Mouse (Mus musculus) MEL (cell line): Measurements from ENCODE around the gene Spef2.

Experiments
- CTCF ChIP-seq, 3 experiments: IDR thresholded peaks in 2 of 3; conservative IDR thresholded peaks in 1 of 3; 2 replicates each; pipeline ENCODE4 v1.5.1; 2011 to 2012; ENCODE audit warnings: low read length in 3 of 3, low read depth in 2 of 3, mild to moderate bottlenecking in 2 of 3, improper control_type of control experiment in 1 of 3, inconsistent platforms in 1 of 3, mixed read lengths in 1 of 3, moderate library complexity in 1 of 3; ENCODE audit not compliant: control insufficient read depth in 1 of 3, insufficient read depth in 1 of 3, poor library complexity in 1 of 3, severe bottlenecking in 1 of 3
- EP300 ChIP-seq, 2 experiments: IDR thresholded peaks; 2 replicates each; pipeline ENCODE4 v1.6.1; 2011; ENCODE audit warnings: improper control_type of control experiment in 2 of 2, low read length in 2 of 2, low read depth in 1 of 2, mild to moderate bottlenecking in 1 of 2
- MXI1 ChIP-seq: IDR thresholded peaks from 2 replicates; pipeline ENCODE4 v1.6.1; 2011; ENCODE audit warnings: mild to moderate bottlenecking, low read depth, low read length, improper control_type of control experiment
- MYB ChIP-seq: IDR thresholded peaks from 2 replicates; pipeline ENCODE4 v1.6.1; 2011; ENCODE audit warnings: mild to moderate bottlenecking, low read depth, low read length, improper control_type of control experiment
- NELFE ChIP-seq: IDR thresholded peaks from 2 replicates; pipeline ENCODE4 v1.6.1; 2011; ENCODE audit warnings: low read depth, low read length, improper control_type of control experiment
- NRF1 ChIP-seq: IDR thresholded peaks from 2 replicates; pipeline ENCODE4 v1.6.1; 2014; ENCODE audit warnings: low read depth, mild to moderate bottlenecking, inconsistent platforms, low read length, improper control_type of control experiment, moderate library complexity; ENCODE audit not compliant: poor library complexity, insufficient read depth, severe bottlenecking
- POLR2A ChIP-seq, 2 experiments: IDR thresholded peaks; 2 replicates each; pipeline ENCODE4 v1.6.1; 2011 to 2012; ENCODE audit warnings: low read length in 2 of 2, mild to moderate bottlenecking in 2 of 2, control low read depth in 1 of 2, improper control_type of control experiment in 1 of 2, low read depth in 1 of 2, moderate library complexity in 1 of 2; ENCODE audit not compliant: control insufficient read depth in 1 of 2, insufficient read depth in 1 of 2, poor library complexity in 1 of 2
- UBTF ChIP-seq: IDR thresholded peaks from 2 replicates; pipeline ENCODE4 v1.6.1; 2012; ENCODE audit warnings: low read depth, mild to moderate bottlenecking, inconsistent platforms, low read length, improper control_type of control experiment, moderate library complexity, borderline replicate concordance; ENCODE audit not compliant: insufficient read depth
- ZMIZ1 ChIP-seq: IDR thresholded peaks from 2 replicates; pipeline ENCODE4 v1.6.1; 2012; ENCODE audit warnings: low read depth, mild to moderate bottlenecking, inconsistent platforms, low read length, improper control_type of control experiment, moderate library complexity
- ZNF384 ChIP-seq: IDR thresholded peaks from 2 replicates; pipeline ENCODE4 v1.6.1; 2012; ENCODE audit warnings: low read depth, mild to moderate bottlenecking, inconsistent platforms, low read length, improper control_type of control experiment

DNA sequence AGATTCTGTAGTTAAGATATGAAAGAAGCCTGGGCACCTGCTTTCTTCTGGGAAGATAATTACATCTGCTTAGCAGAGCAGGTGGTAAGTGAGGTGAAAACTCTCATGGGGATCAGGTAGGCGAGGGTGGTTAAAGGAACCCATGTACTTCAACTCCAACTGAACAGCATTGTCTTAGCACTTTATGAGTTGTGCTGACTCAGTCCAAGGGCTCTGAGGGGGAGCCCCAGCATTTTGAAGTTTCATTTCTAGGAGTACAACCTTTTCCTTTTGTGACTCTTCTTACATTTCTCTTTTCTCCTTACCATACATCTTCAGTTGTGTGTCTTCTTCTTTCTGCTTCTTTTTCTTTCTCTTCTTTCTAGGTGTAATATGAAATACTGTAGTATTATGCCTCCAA, 213.5 kb downstream of the Spef2 start:
- TF ChIP-seq MXI1 (no peak), CTCF (IDR thresholded peaks at IDR 0.05 in 2 of 3, conservative IDR thresholded peaks at IDR 0.05 in 1 of 3; ENCODE audit: control insufficient read depth in 1 of 3, insufficient read depth in 1 of 3, low read depth in 2 of 3, low read length in 3 of 3, poor library complexity in 1 of 3, severe bottlenecking in 1 of 3) (no peak), NELFE (no peak), ZMIZ1 (no peak), POLR2A (IDR thresholded peaks at IDR 0.05; ENCODE audit: control insufficient read depth in 1 of 2, insufficient read depth in 1 of 2, low read depth in 1 of 2, low read length in 2 of 2, poor library complexity in 1 of 2) (no peak), UBTF (no peak), MYB (no peak), ZNF384 (no peak), EP300 (IDR thresholded peaks at IDR 0.05; ENCODE audit: low read depth in 1 of 2, low read length in 2 of 2) (no peak), NRF1 (no peak)
